Mouse (Mus musculus): ENCODE results near the gene Hspb1.

GRCm38 (mm10) chr5:135906846-135907245, 19.1 kb downstream of the Hspb1 start:
- TF ChIP-seq CTCF (IDR thresholded peaks at IDR 0.05; ENCODE audit: control insufficient read depth, insufficient read depth, insufficient read length) = no peak
- no peak for TF ChIP-seq MYOD1 (IDR thresholded peaks at IDR 0.05; ENCODE audit: control insufficient read depth, insufficient read length, low read depth)
- no peak for TF ChIP-seq USF1 (IDR thresholded peaks at IDR 0.05; ENCODE audit: low read depth)
- TF ChIP-seq MAX (IDR thresholded peaks at IDR 0.05) = no peak
- TF ChIP-seq FOSL1 (IDR thresholded peaks at IDR 0.05; ENCODE audit: insufficient read depth, low read length, poor library complexity, severe bottlenecking) = no peak
- TF ChIP-seq CEBPB (IDR thresholded peaks at IDR 0.05; ENCODE audit: low read depth) = peak; percentile 6
- no peak for TF ChIP-seq MYOG (IDR thresholded peaks at IDR 0.05; ENCODE audit: control insufficient read depth, extremely low read depth, insufficient read length)
